Mouse (Mus musculus): ENCODE results near the gene Rhobtb1.

- no peak for TF ChIP-seq POLR2A (IDR thresholded peaks at IDR 0.05; ENCODE audit: borderline replicate concordance, low read depth, low read length)
- no peak for TF ChIP-seq CTCF (IDR thresholded peaks at IDR 0.05; ENCODE audit: low read depth, low read length)
These were observed 112.7 kb downstream of the Rhobtb1 start for GRCm38 (mm10) chr10:69263906-69264305.
